Mouse (Mus musculus) embryonic facial prominence, embryonic 13.5 days (tissue): ENCODE results near the gene Ifitm5. TPM values are rescaled to one million over a fixed set of nuclear protein-coding genes. Genes with fewer than 3 reads are reported as not detected.
A peak's percentile ranks its signal among the peaks of the same experiment; 100 is the strongest.

Experiments
- ATAC-seq: fragments of 200-750 bp; cut with Nextera tagmentation; 2 replicates; pipeline ENCODE4 v1.8.0; 2017; ENCODE audit warnings: low read depth; ENCODE audit not compliant: insufficient number of reproducible peaks, insufficient read depth, low FRiP score, low TSS enrichment
- H3K27ac ChIP-seq: fragments of 300-500 bp; sonication (generic); 2 replicates; pipeline ENCODE4 v1.5.1; 2015; ENCODE audit warnings: moderate library complexity, mild to moderate bottlenecking, inconsistent platforms
- H3K27me3 ChIP-seq: fragments of 300-500 bp; sonication (generic); 2 replicates; pipeline ENCODE4 v1.6.1; 2015; ENCODE audit warnings: mild to moderate bottlenecking, inconsistent platforms
- H3K36me3 ChIP-seq: fragments of 300-500 bp; sonication (generic); 2 replicates; pipeline ENCODE4 v1.6.1; 2015; ENCODE audit warnings: mild to moderate bottlenecking, inconsistent platforms
- H3K4me1 ChIP-seq: fragments of 300-500 bp; sonication (generic); 2 replicates; pipeline ENCODE4 v1.6.1; 2015; ENCODE audit warnings: inconsistent platforms
- H3K4me2 ChIP-seq: fragments of 300-500 bp; sonication (generic); 2 replicates; pipeline ENCODE4 v1.6.1; 2015; ENCODE audit warnings: moderate library complexity, mild to moderate bottlenecking, inconsistent platforms
- H3K4me3 ChIP-seq: fragments of 300-500 bp; sonication (generic); 2 replicates; pipeline ENCODE4 v1.5.1; 2015; ENCODE audit warnings: mild to moderate bottlenecking, inconsistent platforms
- H3K9ac ChIP-seq: fragments of 300-500 bp; sonication (generic); 2 replicates; pipeline ENCODE4 v1.6.1; 2015; ENCODE audit warnings: mild to moderate bottlenecking, inconsistent platforms
- H3K9me3 ChIP-seq: fragments of 300-500 bp; sonication (generic); 2 replicates; pipeline ENCODE4 v1.6.1; 2016; ENCODE audit warnings: inconsistent platforms
- WGBS: fragments of 180-500 bp; shearing (Covaris S2); methylation state at CpG from one replicate; pipeline ENCODE4 v1.1.7; 2015; ENCODE audit warnings: mixed read lengths; 5-methylcytosine and 5-hydroxymethylcytosine counted together
- polyA plus RNA-seq: library from polyadenylated mRNA; unstranded; fragments of >200 nt; fragmentation: Nextera tagmentation; extraction: Ambion mirVana; gene quantifications from 2 replicates; pipeline ENCODE4 v1.2.1, GENCODE M21; 2015

The Ifitm5 gene
- polyA plus RNA-seq, 1 experiment from 2014 or later: 56.7 TPM

- WGBS: 90% methylated on average over 8 of the region's 8 CpGs
- H3K4me2 ChIP-seq: no peak overlapping the region
- no peaks in the 10 kb centered on the region for H3K27me3 ChIP-seq
- H3K36me3 ChIP-seq: peaks cover 79% of the 10 kb centered on the region
- 0 out of 2 replicates have a peak overlapping the region, but pooled peaks have one; percentile 14 for H3K27ac ChIP-seq
- H3K9me3 ChIP-seq: no peaks in the 10 kb centered on the region
- no peak overlapping the region for H3K9ac ChIP-seq
- ATAC-seq: no peak
- H3K4me1 ChIP-seq: peaks cover 38% of the 10 kb centered on the region
- H3K4me3 ChIP-seq: no peak overlapping the region
Observed at GRCm38 (mm10) chr7:140948161-140948560, 1.9 kb downstream of the Ifitm5 start.

- peaks cover 72% of the 10 kb centered on the region for H3K36me3 ChIP-seq
- WGBS: 68% methylated on average over 7 of the region's 7 CpGs
- H3K4me3 ChIP-seq: no peak overlapping the region
- peak overlapping the region; percentile 16; the same call in 1 of the 2 replicates for H3K27ac ChIP-seq
- peaks cover 38% of the 10 kb centered on the region for H3K4me1 ChIP-seq
- no peak for ATAC-seq
- no peaks in the 10 kb centered on the region for H3K27me3 ChIP-seq
- H3K4me2 ChIP-seq: no peak overlapping the region
- no peak overlapping the region for H3K9ac ChIP-seq
- no peaks in the 10 kb centered on the region for H3K9me3 ChIP-seq
Observed at GRCm38 (mm10) chr7:140946980-140947379, 3.1 kb downstream of the Ifitm5 start.

GRCm38 (mm10) chr7:140946311-140946710 lies 3.8 kb downstream of the Ifitm5 start:
- Histone ChIP-seq H3K4me1 (peaks cover 31% of the 10 kb centered on the region), H3K4me3 (no peak overlapping the region), H3K9me3 (no peaks in the 10 kb centered on the region), H3K27me3 (no peaks in the 10 kb centered on the region), H3K27ac (0 out of 2 replicates have a peak overlapping the region, but pooled peaks have one; percentile 16), H3K4me2 (no peak overlapping the region), H3K36me3 (peaks cover 68% of the 10 kb centered on the region), H3K9ac (no peak overlapping the region)
- ATAC-seq: no peak
- 88% methylated on average over 10 of the region's 10 CpGs for WGBS

GRCm38 (mm10) chr7:140945247-140945646 lies 4.8 kb downstream of the Ifitm5 start:
- H3K36me3 ChIP-seq: peaks cover 63% of the 10 kb centered on the region
- no peak overlapping the region for H3K4me3 ChIP-seq
- no peaks in the 10 kb centered on the region for H3K27me3 ChIP-seq
- no peak overlapping the region for H3K9ac ChIP-seq
- no peak overlapping the region for H3K27ac ChIP-seq
- no peak overlapping the region for H3K4me2 ChIP-seq
- H3K4me1 ChIP-seq: peaks cover 30% of the 10 kb centered on the region
- H3K9me3 ChIP-seq: no peaks in the 10 kb centered on the region
- WGBS: 96% methylated on average over 5 of the region's 5 CpGs
- ATAC-seq: no peak

- H3K27me3 ChIP-seq: no peaks in the 10 kb centered on the region
- H3K36me3 ChIP-seq: peaks cover 53% of the 10 kb centered on the region
- no peak overlapping the region for H3K4me2 ChIP-seq
- no peak overlapping the region for H3K27ac ChIP-seq
- H3K4me1 ChIP-seq: peaks cover 37% of the 10 kb centered on the region
- no peak overlapping the region for H3K4me3 ChIP-seq
- no peak overlapping the region for H3K9ac ChIP-seq
- ATAC-seq: no peak
- H3K9me3 ChIP-seq: no peaks in the 10 kb centered on the region
- WGBS: 91% methylated on average over 7 of the region's 7 CpGs
Observed at GRCm38 (mm10) chr7:140944236-140944635, 5.9 kb downstream of the Ifitm5 start.

GRCm38 (mm10) chr7:140943356-140943755 lies 6.7 kb downstream of the Ifitm5 start:
- Histone ChIP-seq H3K4me2 (no peak overlapping the region), H3K4me3 (no peak overlapping the region), H3K4me1 (peaks cover 41% of the 10 kb centered on the region), H3K27me3 (no peaks in the 10 kb centered on the region), H3K9me3 (no peaks in the 10 kb centered on the region), H3K9ac (peak overlapping the region; percentile 0; the same call in 1 of the 2 replicates), H3K27ac (peak overlapping the region; percentile 94; the same call in 1 of the 2 replicates), H3K36me3 (peaks cover 44% of the 10 kb centered on the region)
- ATAC-seq: no peak
- WGBS: 84% methylated on average over 4 of the region's 4 CpGs

GRCm38 (mm10) chr7:140942811-140943210 lies 7.3 kb downstream of the Ifitm5 start:
- Histone ChIP-seq H3K4me3 (no peak overlapping the region), H3K4me2 (peak overlapping the region; percentile 75), H3K36me3 (peaks cover 39% of the 10 kb centered on the region), H3K9ac (peak overlapping the region; percentile 0; the same call in 1 of the 2 replicates), H3K4me1 (peaks cover 41% of the 10 kb centered on the region), H3K9me3 (no peaks in the 10 kb centered on the region), H3K27ac (peak overlapping the region; percentile 94), H3K27me3 (no peaks in the 10 kb centered on the region)
- no peak for ATAC-seq
- 90% methylated on average over 10 of the region's 10 CpGs for WGBS

GRCm38 (mm10) chr7:140942341-140942740 lies 7.8 kb downstream of the Ifitm5 start:
- Histone ChIP-seq H3K27me3 (no peaks in the 10 kb centered on the region), H3K4me2 (peak overlapping the region; percentile 75), H3K4me3 (peak overlapping the region; percentile 57), H3K27ac (peak overlapping the region; percentile 94), H3K9ac (peak overlapping the region; percentile 87), H3K4me1 (peaks cover 41% of the 10 kb centered on the region), H3K9me3 (no peaks in the 10 kb centered on the region), H3K36me3 (peaks cover 34% of the 10 kb centered on the region)
- no peak for ATAC-seq
- 58% methylated on average over 9 of the region's 9 CpGs for WGBS

- Histone ChIP-seq H3K9me3 (no peaks in the 10 kb centered on the region), H3K4me3 (peak within 1 kb of the TSS; percentile 57), H3K9ac (peak within 1 kb of the TSS; percentile 87), H3K36me3 (peaks cover 25% of the 10 kb centered on the region), H3K4me1 (peaks cover 41% of the 10 kb centered on the region), H3K27ac (peak within 1 kb of the TSS; percentile 94), H3K27me3 (0 out of 2 replicates have a peak, but pooled peaks cover 4% of the 10 kb centered on the region), H3K4me2 (peak within 1 kb of the TSS; percentile 75)
- 3% methylated on average over 33 of the region's 33 CpGs for WGBS
- ATAC-seq: peak; percentile 82
Observed at GRCm38 (mm10) chr7:140941222-140942051, 8.7 kb downstream of the Ifitm5 start, which contains the start of gene Pgghg. Gene Pgghg (plus strand): TSS chr7:140941391.

- Histone ChIP-seq H3K27me3 (peaks cover 8% of the 10 kb centered on the region; the same call in 1 of the 2 replicates), H3K4me1 (peaks cover 41% of the 10 kb centered on the region), H3K36me3 (peaks cover 8% of the 10 kb centered on the region), H3K9ac (peak overlapping the region; percentile 54; the same call in 1 of the 2 replicates), H3K4me2 (peak overlapping the region; percentile 44), H3K9me3 (no peaks in the 10 kb centered on the region), H3K4me3 (no peak overlapping the region), H3K27ac (peak overlapping the region; percentile 84)
- WGBS: 3% methylated on average over 8 of the region's 8 CpGs
- ATAC-seq: no peak
Observed at GRCm38 (mm10) chr7:140939669-140940171, 10.4 kb downstream of the Ifitm5 start.

GRCm38 (mm10) chr7:140938896-140939295 lies 11.2 kb downstream of the Ifitm5 start:
- no peak overlapping the region for H3K4me3 ChIP-seq
- WGBS: 23% methylated on average over 2 of the region's 2 CpGs
- no peak overlapping the region for H3K9ac ChIP-seq
- 0 out of 2 replicates have a peak, but pooled peaks cover 2% of the 10 kb centered on the region for H3K36me3 ChIP-seq
- peak overlapping the region; percentile 44; the same call in 1 of the 2 replicates for H3K4me2 ChIP-seq
- H3K4me1 ChIP-seq: peaks cover 41% of the 10 kb centered on the region
- H3K9me3 ChIP-seq: no peaks in the 10 kb centered on the region
- ATAC-seq: no peak
- H3K27me3 ChIP-seq: peaks cover 8% of the 10 kb centered on the region; the same call in 1 of the 2 replicates
- peak overlapping the region; percentile 84; the same call in 1 of the 2 replicates for H3K27ac ChIP-seq
